Mouse (Mus musculus) embryo, embryonic 11 days (tissue): ENCODE results near the gene AU015836.
A peak's percentile ranks its signal among the peaks of the same experiment; 100 is the strongest.
"Not testable (repeated sequence)": the region's sequence is repeated elsewhere in the genome, so short reads cannot be mapped to it uniquely, and the experiment has no call there.

Source experiments
- DNase-seq: peaks from one replicate; pipeline ENCODE4 v3.0.0-alpha.2; 2015

Gene AU015836

DNA sequence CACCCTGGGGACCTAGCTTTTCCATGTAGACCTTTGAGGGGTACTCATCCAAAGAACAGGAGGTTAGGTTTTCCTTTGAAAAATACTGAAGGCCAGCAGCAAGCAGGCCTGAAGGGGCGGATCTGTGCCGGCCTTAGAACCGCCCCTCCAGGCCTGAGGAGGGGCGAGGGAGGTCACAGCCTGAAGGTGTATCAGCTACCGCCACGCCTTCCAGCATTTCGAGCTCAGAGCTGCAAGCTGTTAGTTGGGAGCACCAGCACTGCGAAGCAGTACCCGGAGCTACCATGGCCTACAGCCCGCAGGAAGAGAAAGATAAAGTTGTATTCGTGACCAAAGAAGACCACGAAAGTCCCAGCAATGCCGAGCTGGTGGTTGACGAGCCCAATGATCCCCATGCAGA lies at the start of gene AU015836:
Gene AU015836, plus strand, starts transcription at position 216 of the 400 bp plus-strand sequence.
- DNase-seq = no peak

DNA sequence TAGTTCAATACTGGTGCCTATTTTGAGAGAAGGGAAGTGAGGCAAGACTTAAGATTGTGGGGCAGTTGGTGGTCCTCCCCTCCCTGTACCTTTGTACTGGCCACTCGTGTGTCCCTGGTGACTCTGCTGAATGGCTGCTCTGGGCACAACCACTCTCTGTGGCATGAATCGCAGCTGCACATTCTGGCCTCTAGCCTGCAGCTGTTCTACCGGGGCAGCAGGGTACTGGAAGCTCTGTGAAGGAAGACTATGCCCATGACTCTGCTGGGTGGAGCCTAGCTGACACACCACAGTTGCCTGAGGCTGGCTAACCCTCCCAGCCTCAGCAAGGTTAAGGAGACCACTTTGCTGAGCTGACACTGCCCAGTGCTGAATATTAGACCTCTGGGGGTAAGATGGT lies 49.4 kb upstream of the AU015836 start:
- no peak for DNase-seq

DNA sequence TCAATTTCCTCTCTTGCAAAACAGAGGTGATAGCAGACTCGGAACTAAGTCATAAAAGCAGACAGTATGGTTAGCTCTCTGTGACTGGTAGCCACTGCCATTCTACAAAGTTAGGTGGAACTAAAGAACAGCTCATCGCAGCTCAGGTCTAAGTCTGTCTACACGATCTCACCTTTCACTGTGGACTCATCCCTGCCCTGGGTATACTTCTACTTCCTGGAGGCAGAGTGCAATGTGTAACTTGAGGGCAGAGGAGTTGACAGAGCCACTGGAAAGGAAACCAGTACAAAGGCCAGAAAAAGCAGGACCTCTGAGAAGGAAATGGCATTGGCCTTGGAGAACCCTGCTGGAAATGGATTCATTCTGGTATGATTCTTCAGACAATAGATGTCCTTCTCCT lies 40.1 kb upstream of the AU015836 start:
- DNase-seq = no peak

DNA sequence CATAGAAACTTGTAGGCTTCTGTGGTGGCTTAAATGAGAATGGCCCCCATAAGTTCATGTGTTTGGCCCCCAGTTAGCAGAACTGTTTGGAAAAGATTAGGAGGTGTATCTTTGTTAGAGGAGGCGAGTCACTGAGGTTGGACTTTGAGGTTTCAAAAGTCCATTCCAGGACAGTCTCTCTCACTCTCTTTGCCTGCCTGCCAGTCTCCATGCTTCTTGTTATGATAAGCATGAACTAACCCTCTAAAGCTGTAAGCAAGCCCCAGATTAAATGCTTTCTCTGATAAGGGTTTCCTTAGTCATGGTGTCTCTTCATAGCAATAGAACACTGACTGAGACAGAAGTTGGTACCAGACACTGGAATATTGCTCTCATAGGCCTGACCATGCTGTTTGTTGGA lies 39.7 kb upstream of the AU015836 start:
- no peak for DNase-seq

DNA sequence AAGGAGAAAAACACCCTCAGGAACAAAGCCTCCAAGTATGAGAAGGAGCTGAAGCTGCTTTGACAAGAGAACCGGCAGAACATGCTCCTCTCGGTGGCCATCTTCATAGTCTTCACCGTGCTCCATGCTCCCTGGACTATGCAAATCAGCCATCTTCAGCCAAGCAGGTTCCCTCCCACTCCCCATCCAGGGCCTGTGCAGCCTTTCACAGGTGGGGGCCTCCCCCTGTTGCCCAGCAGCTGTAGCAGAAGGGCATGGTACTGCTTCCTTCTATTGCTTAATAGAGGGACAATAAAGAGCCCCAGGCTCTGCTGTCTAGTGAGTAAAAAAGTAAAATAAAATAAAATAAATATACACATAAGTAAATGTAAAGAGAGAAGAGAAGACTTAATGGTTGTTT lies 36.8 kb upstream of the AU015836 start:
- no peak for DNase-seq

DNA sequence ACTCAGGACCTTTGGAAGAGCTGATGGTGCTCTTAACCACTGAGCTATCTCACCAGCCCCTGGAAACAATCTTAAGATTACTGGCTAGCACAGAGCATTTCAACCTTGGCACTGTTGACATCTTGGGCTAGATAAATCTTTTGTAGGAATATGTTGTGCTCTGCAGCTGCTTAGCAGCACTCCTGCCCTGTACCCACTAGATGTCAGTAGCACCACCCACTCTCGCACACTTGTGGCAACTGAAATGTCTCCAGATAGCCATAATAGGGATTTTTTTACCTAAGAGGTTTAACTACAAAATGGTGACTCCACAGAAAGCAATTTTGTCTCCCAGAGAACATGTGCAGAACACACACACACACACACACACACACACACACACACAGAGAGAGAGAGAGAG lies 11.7 kb upstream of the AU015836 start:
- peak; percentile 45 for DNase-seq

DNA sequence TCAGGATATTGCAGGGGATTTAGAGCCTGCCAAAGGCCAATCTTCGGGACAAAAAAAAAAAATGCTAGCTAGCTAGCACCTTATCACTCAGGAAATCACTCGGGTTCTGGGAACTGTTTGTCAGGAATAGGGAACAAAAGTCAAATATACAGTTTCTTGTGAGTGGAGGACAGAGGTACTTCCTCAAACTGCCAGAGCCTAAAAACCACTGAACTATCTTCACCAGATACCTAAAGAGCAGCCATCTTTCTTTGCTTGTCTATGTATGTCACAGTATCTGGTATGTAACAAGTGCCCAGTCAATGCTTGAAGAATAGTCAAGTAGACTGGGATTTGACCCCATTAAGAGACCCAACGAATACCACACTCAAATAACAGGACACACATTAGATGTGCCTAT lies 10.0 kb upstream of the AU015836 start:
- no peak for DNase-seq

DNA sequence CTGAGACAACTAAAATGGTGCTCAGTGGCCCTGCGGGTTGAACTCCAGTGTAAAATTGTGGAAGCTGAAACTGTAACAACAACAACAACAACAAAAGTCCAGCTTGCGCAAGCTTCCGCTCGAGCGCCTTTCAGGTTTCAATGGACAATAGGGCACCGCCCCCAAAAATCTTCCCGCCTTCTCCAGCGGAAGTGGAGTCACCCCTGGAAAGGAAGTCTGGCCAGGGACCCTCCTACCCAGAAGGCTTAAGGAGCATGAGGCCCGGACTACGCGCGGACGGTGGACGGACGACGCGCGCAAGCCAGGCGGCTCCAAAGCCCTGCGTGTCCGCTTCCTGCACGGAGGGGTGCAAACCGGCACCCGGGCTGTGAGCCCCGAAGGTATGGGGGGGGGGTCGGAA lies 11.9 kb downstream of the AU015836 start:
- DNase-seq = no peak

DNA sequence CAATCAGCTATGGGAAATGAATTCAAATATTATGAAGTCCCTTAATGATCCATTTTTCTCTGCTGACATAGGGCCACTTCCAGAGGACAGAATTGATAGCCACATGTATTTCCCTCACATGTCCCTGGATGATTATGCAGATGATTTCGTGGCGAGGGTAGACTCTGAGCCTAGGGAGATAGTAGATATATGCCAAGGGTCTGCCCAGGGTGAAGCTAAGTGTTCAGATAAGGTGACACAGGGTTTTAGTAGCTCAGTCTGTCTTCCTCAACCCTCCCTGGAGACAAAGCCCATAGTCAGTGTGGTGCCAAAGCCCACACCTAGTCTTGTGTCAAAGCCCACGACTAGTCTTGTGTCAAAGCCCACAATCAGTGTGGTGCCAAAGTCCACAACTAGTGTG lies 13.7 kb downstream of the AU015836 start:
- no peak for DNase-seq

DNA sequence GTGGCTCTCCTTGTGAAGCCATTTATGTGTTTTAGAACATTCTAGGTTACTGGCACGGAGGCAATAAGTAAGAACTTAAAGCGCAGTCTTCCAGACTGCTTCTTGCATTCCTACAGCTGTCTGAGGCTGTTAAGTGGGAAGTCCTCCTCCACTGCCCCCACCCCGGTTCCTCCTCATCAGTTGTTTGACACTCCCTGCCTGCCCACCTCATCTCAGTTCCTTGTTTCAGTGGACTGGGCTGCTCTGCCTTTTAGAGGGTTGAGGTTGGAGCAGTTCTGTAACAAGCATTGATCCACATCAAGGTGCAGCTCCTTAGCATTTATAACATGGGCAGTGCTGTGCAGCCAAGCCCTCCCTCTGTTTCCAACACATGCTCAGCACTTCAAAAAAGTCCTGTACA lies 16.6 kb downstream of the AU015836 start:
- DNase-seq = not testable (repeated sequence)

DNA sequence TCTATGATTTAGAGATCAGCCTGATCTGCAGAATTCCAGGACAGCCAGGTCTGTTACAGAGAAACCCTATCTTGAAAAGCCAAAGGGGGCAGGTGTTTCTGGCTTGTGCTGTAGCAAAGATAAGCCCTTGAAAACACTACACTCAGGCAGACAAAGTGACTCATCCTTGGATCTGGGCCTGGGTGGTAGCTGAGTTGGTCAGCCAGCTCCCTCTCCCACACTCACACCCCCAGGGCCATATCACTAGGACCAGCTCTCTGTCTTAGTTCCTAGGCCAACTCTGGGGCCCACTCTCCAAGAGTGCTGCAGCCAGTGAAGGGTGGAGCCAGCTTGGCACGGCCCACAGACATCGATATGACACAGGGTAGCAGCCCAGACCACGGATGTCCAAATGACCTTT lies 38.5 kb downstream of the AU015836 start:
- no peak for DNase-seq

DNA sequence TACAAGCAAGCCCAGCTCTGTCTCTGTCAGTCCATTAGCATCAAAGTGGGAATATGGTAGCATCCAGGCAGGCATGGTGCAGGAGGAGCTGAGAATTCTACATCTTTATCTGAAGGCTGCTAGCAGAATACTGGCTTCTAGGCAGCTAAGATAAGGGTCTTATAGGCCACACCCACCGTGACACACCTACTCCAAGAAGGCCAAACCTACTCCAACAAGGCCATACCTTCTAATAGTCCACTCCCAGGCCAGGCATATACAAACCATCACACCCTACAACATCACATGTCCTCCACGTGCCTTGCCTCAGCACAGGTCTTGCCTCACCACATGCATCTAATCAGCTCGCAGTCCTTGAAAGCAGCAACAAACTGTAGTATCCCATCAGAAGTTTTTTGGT lies 41.0 kb downstream of the AU015836 start:
- no peak for DNase-seq

DNA sequence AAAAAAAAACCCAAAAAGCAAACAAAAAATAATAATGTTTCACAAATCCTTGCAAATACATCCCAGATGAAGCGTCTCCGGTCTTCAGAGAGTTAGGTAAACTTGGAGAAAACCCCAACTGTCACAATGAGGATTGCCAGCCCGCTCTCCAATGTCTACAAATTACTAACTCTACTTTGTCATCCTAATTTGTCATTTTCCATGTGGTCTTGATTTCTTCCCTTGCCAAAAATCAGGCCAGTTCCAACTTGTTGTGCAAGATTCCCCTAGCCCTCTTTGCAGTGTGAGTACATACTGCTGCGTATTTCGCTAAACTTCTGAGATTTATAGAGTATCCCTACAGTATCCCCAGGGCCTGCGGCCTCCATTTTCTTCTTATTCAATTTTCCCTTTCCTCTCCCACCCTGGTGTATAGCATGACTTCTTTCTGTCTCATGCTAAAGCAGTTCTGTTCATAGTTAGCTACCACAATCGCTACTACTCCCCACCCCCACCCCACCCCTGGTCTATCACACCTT lies 43.3 kb downstream of the AU015836 start:
- DNase-seq = no peak

DNA sequence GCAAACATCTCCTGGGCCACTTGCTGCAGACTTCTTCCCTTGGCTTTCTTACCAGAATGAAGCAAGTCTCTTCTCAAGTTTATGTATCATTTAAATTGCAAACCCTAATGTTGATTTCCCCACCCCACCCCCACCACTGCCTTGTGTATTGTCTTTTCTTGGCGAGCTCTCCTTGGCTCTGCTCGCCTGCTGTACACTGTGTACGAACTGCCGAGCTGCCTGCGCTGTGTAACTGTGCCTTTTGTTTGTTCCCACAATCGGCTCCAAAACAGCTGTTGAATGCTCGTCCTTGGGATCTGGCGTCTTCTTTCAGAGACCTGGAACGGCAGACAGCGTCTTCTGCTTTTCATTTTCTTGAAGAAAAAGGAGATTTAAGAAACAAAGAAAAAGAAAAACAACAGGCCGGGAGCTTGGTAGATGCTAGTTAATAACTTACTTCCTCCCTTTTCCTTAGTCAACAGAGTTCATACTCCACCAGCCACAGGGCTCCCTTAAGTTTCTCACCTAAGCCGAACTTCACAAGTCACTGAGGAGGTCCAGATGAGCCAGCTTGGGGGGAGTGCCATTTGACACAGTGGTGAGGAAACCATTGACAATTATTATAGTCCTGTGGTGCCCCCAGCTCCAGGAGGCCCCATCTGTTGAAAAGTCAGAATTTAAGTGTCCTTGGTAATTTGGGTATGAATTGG lies 44.2 kb downstream of the AU015836 start:
- peak; percentile 41 for DNase-seq

DNA sequence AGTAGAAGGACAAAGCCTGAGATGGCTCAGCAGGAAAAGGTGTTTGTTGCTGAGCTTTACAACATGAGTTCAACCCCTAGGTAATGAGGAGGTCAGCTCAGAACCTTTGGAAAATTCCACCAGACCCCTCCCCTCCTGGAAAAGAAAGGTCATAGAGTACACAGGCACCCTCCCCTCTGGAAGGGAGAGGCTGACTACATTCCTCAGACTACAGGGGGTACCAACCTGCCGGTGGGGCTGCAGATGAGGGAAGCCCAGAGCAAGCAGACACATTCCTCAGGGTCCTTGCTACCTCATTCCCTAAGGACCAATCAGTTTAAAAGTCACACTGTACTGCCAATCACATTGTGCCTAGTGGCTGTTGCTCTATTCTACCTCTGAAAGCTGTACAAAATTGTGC lies 48.4 kb downstream of the AU015836 start:
- no peak for DNase-seq

DNA sequence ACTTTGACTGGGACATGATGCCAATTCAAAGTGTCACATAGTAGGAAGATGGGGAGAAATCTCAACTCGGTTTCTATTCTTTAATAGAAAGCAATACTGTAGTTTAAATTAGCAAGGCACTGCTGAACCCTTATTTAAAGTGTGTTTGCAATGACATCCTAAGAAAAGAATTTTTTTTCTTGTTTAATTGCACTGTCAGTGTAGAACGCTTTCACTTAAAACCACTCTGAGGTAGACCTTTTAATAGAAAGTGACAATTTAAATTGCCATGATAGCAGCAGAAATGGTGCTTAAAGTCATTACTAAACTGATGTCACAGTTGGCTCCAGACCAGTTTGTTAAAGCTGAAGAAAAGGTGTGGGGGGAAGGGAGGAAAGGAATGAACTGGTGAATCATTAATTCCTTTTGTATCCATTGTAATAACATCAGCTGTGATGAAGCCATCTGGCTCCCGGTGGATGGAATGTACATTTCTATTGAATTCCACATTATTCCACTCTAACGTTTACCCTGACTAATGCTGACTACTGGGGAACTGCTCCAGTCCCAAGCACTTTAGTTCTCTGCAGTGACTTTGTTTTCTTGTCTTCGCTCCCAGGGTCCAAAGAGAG lies 53.9 kb downstream of the AU015836 start:
- no peak for DNase-seq
